In the genomic region with DNA sequence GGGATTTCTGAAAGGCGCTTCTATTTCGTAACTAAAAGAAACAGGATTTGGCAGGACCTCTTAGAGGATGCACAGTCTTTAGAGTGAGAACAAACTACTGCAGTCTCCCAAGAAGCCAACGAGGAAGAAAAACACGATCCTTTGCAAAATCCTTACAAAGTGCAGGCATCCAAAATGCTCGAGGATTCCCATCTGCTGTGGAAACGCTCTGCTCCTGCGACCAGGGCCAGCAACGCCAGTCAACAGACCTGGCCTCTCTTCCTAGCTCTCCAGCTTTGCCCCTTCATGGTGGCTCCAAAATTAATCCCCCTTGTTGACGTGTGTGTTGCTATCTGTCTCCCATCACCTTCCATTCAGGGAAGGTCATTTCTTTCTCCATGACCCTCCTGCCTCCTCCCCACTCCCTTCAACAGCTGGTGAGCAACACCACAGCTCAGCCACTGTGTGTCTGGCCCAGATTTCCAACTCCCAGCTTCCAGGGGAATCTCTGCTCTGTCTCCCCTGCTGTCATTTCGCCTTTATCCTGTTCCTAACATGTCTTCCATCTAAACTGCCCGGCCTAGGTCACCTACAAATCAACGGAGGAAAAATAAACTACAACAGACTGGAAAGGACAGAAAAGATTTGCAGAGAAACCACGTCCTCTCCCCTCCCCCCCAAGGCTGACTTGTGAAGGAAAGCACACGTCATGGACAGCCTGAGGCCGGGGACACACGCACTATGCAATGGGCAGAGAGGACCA, we compare ENCODE assay signal across 11 mouse cellular contexts. TPM values are rescaled to one million over a fixed set of nuclear protein-coding genes. Genes with fewer than 3 reads are reported as not detected.
DNase-seq lines count a peak whose midpoint lies in the region; ATAC-seq and TF ChIP-seq lines count a peak whose summit lies in the region.
"Had no signal": no experiment of that assay in that cellular context is flagged by ENCODE, and none has a peak within 500 bp of the region (broad histone marks: within the 10 kb centered on the region; RNA-seq: fewer than 3 reads in every experiment).

No protein-coding gene starts in this region.

- peak; percentile 72 for DNase-seq in kidney, postnatal 0 days (ENCODE audit: low spot score)
- DNase-seq in kidney, adult 8-10 months = no peak
- DNase-seq in heart, embryonic 10.5 days (ENCODE audit: low spot score) = peak; percentile 86
- DNase-seq in liver = no peak
- DNase-seq in forebrain, embryonic 11.5 days (ENCODE audit: low spot score) = no peak
- DNase-seq: cerebellum, postnatal 10 days; layer of hippocampus, postnatal 36 days; thymus, postnatal 4 days had no signal

- no peaks in the 10 kb centered on the region for H3K27me3 ChIP-seq in kidney, postnatal 0 days (ENCODE audit: insufficient read depth, low read length)
- H3K27me3 ChIP-seq in heart, embryonic 10.5 days (ENCODE audit: insufficient read depth, poor library complexity, severe bottlenecking) = no peaks in the 10 kb centered on the region
- H3K27me3 ChIP-seq in intestine, postnatal 0 days (replicated peaks; ENCODE audit: control insufficient read depth, insufficient read depth, low read length) = no peaks in the 10 kb centered on the region
- no peaks in the 10 kb centered on the region for H3K27me3 ChIP-seq in stomach, embryonic 15.5 days (replicated peaks)
- no peaks in the 10 kb centered on the region for H3K27me3 ChIP-seq in forebrain, embryonic 11.5 days (ENCODE audit: control insufficient read depth, insufficient read depth, low read length)

- peak overlapping the region; percentile 32 for H3K27ac ChIP-seq in kidney, postnatal 0 days
- H3K27ac ChIP-seq in heart, embryonic 10.5 days = peak overlapping the region; percentile 89
- peak overlapping the region; percentile 46 for H3K27ac ChIP-seq in intestine, postnatal 0 days (ENCODE audit: low read depth, low read length)
- peak overlapping the region; percentile 79 for H3K27ac ChIP-seq in stomach, embryonic 15.5 days
- H3K27ac ChIP-seq in forebrain, embryonic 11.5 days (ENCODE audit: low read depth, low read length) = no peak overlapping the region
- H3K27ac ChIP-seq: liver, embryonic 14.5 days had no signal

- H3K9me3 ChIP-seq in kidney, postnatal 0 days (replicated peaks; ENCODE audit: low read length) = no peaks in the 10 kb centered on the region
- H3K9me3 ChIP-seq in heart, embryonic 10.5 days = no peaks in the 10 kb centered on the region
- no peaks in the 10 kb centered on the region for H3K9me3 ChIP-seq in intestine, postnatal 0 days (ENCODE audit: control insufficient read depth)
- H3K9me3 ChIP-seq in stomach, embryonic 15.5 days = no peaks in the 10 kb centered on the region
- H3K9me3 ChIP-seq in forebrain, embryonic 11.5 days (ENCODE audit: control insufficient read depth, low read length) = no peaks in the 10 kb centered on the region

- no peaks in the 10 kb centered on the region for H3K36me3 ChIP-seq in kidney, postnatal 0 days (ENCODE audit: insufficient read depth, low read length)
- no peaks in the 10 kb centered on the region for H3K36me3 ChIP-seq in heart, embryonic 10.5 days
- no peaks in the 10 kb centered on the region for H3K36me3 ChIP-seq in intestine, postnatal 0 days (ENCODE audit: control insufficient read depth, insufficient read depth)
- H3K36me3 ChIP-seq in stomach, embryonic 15.5 days = no peaks in the 10 kb centered on the region
- no peaks in the 10 kb centered on the region for H3K36me3 ChIP-seq in forebrain, embryonic 11.5 days (ENCODE audit: control insufficient read depth, insufficient read depth, low read length)

- ATAC-seq in kidney, postnatal 0 days (replicated peaks; ENCODE audit: low FRiP score, low read depth) = no peak
- ATAC-seq in intestine, postnatal 0 days = no peak
- peak; percentile 44 for ATAC-seq in stomach, embryonic 15.5 days (ENCODE audit: insufficient read depth, low FRiP score, low read depth)
- ATAC-seq in forebrain, embryonic 11.5 days (replicated peaks; ENCODE audit: low FRiP score) = no peak

- H3K4me2 ChIP-seq in kidney, postnatal 0 days (ENCODE audit: low read length) = no peak overlapping the region
- no peak overlapping the region; the same call in 1 of the 2 replicates for H3K4me2 ChIP-seq in intestine, postnatal 0 days (replicated peaks; ENCODE audit: low read depth)
- peak overlapping the region; percentile 22; the same call in 1 of the 2 replicates for H3K4me2 ChIP-seq in stomach, embryonic 15.5 days
- H3K4me2 ChIP-seq in forebrain, embryonic 11.5 days (ENCODE audit: low read depth, low read length, severe bottlenecking) = no peak overlapping the region

- peaks cover 14% of the 10 kb centered on the region; the same call in 1 of the 2 replicates for H3K4me1 ChIP-seq in kidney, postnatal 0 days (replicated peaks; ENCODE audit: insufficient read depth, low read length)
- peaks cover 75% of the 10 kb centered on the region for H3K4me1 ChIP-seq in heart, embryonic 10.5 days
- peaks cover 20% of the 10 kb centered on the region for H3K4me1 ChIP-seq in intestine, postnatal 0 days (replicated peaks; ENCODE audit: control insufficient read depth, insufficient read depth, low read length)
- peaks cover 43% of the 10 kb centered on the region; the same call in 1 of the 2 replicates for H3K4me1 ChIP-seq in stomach, embryonic 15.5 days
- no peaks in the 10 kb centered on the region for H3K4me1 ChIP-seq in forebrain, embryonic 11.5 days (replicated peaks; ENCODE audit: control insufficient read depth, insufficient read depth, low read length)

- no peak for TF ChIP-seq CTCF in kidney, postnatal 0 days (IDR thresholded peaks at IDR 0.05; ENCODE audit: low read depth)
- TF ChIP-seq CTCF in intestine, postnatal 0 days (IDR thresholded peaks at IDR 0.05; ENCODE audit: low read depth) = no peak

- H3K4me3 ChIP-seq in kidney, postnatal 0 days (replicated peaks; ENCODE audit: low read depth, low read length) = no peak overlapping the region
- peak overlapping the region; percentile 25 for H3K4me3 ChIP-seq in heart, embryonic 10.5 days
- no peak overlapping the region for H3K4me3 ChIP-seq in intestine, postnatal 0 days (ENCODE audit: low read depth, low read length)
- H3K4me3 ChIP-seq in stomach, embryonic 15.5 days (replicated peaks) = no peak overlapping the region
- no peak overlapping the region for H3K4me3 ChIP-seq in forebrain, embryonic 11.5 days (ENCODE audit: low read depth, low read length)

- WGBS in kidney, postnatal 0 days = 47% methylated on average over 16 of the region's 16 CpGs
- 29% methylated on average over 16 of the region's 16 CpGs for WGBS in heart, embryonic 10.5 days
- WGBS in intestine, postnatal 0 days = 56% methylated on average over 16 of the region's 16 CpGs
- WGBS in stomach, embryonic 15.5 days = 39% methylated on average over 16 of the region's 16 CpGs
- 83% methylated on average over 16 of the region's 16 CpGs for WGBS in forebrain, embryonic 11.5 days

- H3K9ac ChIP-seq in kidney, postnatal 0 days (ENCODE audit: low read depth, low read length) = no peak overlapping the region
- H3K9ac ChIP-seq in intestine, postnatal 0 days (ENCODE audit: low read depth, low read length) = no peak overlapping the region
- H3K9ac ChIP-seq in stomach, embryonic 15.5 days = no peak overlapping the region
- no peak overlapping the region for H3K9ac ChIP-seq in forebrain, embryonic 11.5 days (ENCODE audit: low read length)
- H3K9ac ChIP-seq: liver, embryonic 14.5 days had no signal

RNA-seq across cellular contexts. Expression of a gene that starts 23.2 kb away (rescaled TPM):
- 6.3 and 7.4 TPM in 2 replicates for polyA plus RNA-seq in kidney, postnatal 0 days (2015; fragmentation: Nextera tagmentation; extraction: Ambion mirVana)
- polyA plus RNA-seq in heart, embryonic 10.5 days (2016; fragmentation: Nextera tagmentation; extraction: Ambion mirVana) = 25.8 and 27.8 TPM in 2 replicates
- 8.3 and 9.8 TPM in 2 replicates for polyA plus RNA-seq in intestine, postnatal 0 days (2015; fragmentation: Nextera tagmentation; extraction: Ambion mirVana)
- polyA plus RNA-seq in stomach, embryonic 15.5 days (2015; fragmentation: Nextera tagmentation; extraction: Ambion mirVana) = 17.4 and 20.9 TPM in 2 replicates
- polyA plus RNA-seq in forebrain, embryonic 11.5 days (2014; fragmentation: Nextera tagmentation; extraction: Ambion mirVana) = 13.1 and 16.4 TPM in 2 replicates

Comparison
In these comparisons a context has a peak if more than half of its experiments do, and no peak if none do; other contexts are left out.
1. DNase-seq: peak in kidney, postnatal 0 days (single experiment) and heart, embryonic 10.5 days (single experiment); none in kidney, adult 8-10 months (0 of 2), liver (single experiment) and forebrain, embryonic 11.5 days (single experiment).